ENCODE assay signal across 10 mouse cellular contexts in the genomic region with DNA sequence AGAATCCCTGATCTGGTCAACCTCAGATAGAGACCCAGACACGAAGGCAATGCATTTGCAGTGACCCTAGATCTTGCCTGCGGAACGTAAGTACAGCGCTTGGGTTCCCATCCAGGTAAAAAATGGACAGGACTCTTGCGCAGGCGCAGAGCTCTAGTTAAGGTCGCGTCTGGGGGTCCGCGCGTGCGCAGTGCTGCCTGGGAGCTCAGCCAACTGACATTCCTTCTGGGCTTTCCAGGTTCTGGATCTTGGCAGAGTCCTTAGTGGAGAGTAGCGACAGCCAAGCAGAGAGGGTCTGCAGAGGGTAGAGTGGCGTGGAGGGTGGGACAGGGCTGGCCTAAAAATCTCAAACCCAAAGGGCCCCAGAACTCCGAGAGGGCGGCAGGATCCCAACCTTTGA. TPM values are rescaled to one million over a fixed set of nuclear protein-coding genes. Genes with fewer than 3 reads are reported as not detected.
DNase-seq lines count a peak whose midpoint lies in the region; ATAC-seq lines count a peak whose summit lies in the region.
"Had no signal": no experiment of that assay in that cellular context is flagged by ENCODE, and none has a peak within 500 bp of the region (broad histone marks: within the 10 kb centered on the region; RNA-seq: fewer than 3 reads in every experiment).

No protein-coding gene starts in this region.

- H3K27me3 ChIP-seq in forebrain, embryonic 14.5 days (replicated peaks; ENCODE audit: control insufficient read depth, insufficient read depth, low read length): peaks cover 6% of the 10 kb centered on the region; the same call in 1 of the 2 replicates

- no peak overlapping the region for H3K9ac ChIP-seq in forebrain, embryonic 14.5 days (ENCODE audit: low read length)

- peaks cover 4% of the 10 kb centered on the region; the same call in 1 of the 2 replicates for H3K4me1 ChIP-seq in forebrain, embryonic 14.5 days (ENCODE audit: control insufficient read depth, insufficient read depth, low read length)
- H3K4me1 ChIP-seq: megakaryocyte, embryonic 14.5 days had no signal

- H3K4me3 ChIP-seq in forebrain, embryonic 14.5 days (ENCODE audit: low read depth, low read length): peak overlapping the region; percentile 11; the same call in 1 of the 2 replicates
- H3K4me3 ChIP-seq: megakaryocyte, embryonic 14.5 days had no signal

- peak overlapping the region; percentile 39 for H3K4me2 ChIP-seq in forebrain, embryonic 14.5 days (ENCODE audit: low read length)

- H3K9me3 ChIP-seq in forebrain, embryonic 14.5 days (replicated peaks; ENCODE audit: control insufficient read depth, low read length): no peaks in the 10 kb centered on the region

- H3K36me3 ChIP-seq in forebrain, embryonic 14.5 days (ENCODE audit: control insufficient read depth, insufficient read depth, low read length): no peaks in the 10 kb centered on the region
- H3K36me3 ChIP-seq: G1E had no signal

- peak; percentile 37; the same call in 1 of the 2 replicates for ATAC-seq in forebrain, embryonic 14.5 days
- no peak for ATAC-seq in granulocyte monocyte progenitor cell, adult 5-6 weeks (replicated peaks; ENCODE audit: poor library complexity, severe bottlenecking)

- peak; percentile 65 to 68 for DNase-seq in left cerebral cortex, adult 18-20 months (ENCODE audit: low spot score in 2 of 2)
- DNase-seq in left cerebral cortex, adult 11 months (ENCODE audit: low spot score): no peak
- DNase-seq in forebrain, embryonic 14.5 days (ENCODE audit: low spot score): peak; percentile 87
- peak; percentile 54 to 63 for DNase-seq in left cerebral cortex, adult 8-10 months (ENCODE audit: low spot score in 2 of 2)
- peak; percentile 73 for DNase-seq in retina, postnatal 1 day
- DNase-seq in natural killer cell, adult 2 months (ENCODE audit: low spot score in 2 of 2): no peak
- DNase-seq in ovary, postnatal 36 days (ENCODE audit: low spot score): no peak

- 21% methylated on average over 16 of the region's 16 CpGs for WGBS in forebrain, embryonic 14.5 days

- H3K27ac ChIP-seq in forebrain, embryonic 14.5 days (ENCODE audit: low read depth, low read length): 0 out of 2 replicates have a peak overlapping the region, but pooled peaks have one; percentile 2

RNA-seq across cellular contexts. Expression of a gene that starts 41.9 kb away (rescaled TPM):
- 1 to 10 TPM; 4.2 to 4.6 TPM for total RNA-seq in left cerebral cortex, adult 18-20 months (2021)
- 0.30 and 1.6 TPM in 2 replicates for polyA plus RNA-seq in forebrain, embryonic 14.5 days (2014; fragmentation: Nextera tagmentation; extraction: Ambion mirVana)
- total RNA-seq in left cerebral cortex, adult 8-10 months (2022): 1 to 10 TPM; 3.0 to 6.3 (median 4.0) TPM
- total RNA-seq in granulocyte monocyte progenitor cell, adult 5-6 weeks (2014; fragmentation: Nextera tagmentation): not detected in 2 replicates
- total RNA-seq in granulocyte monocyte progenitor cell, adult 5-6 weeks (2017): not detected in 2 replicates
- polyA plus RNA-seq: G1E had no signal

RNA-seq across cellular contexts. Expression of a gene that starts 47.0 kb away (rescaled TPM):
- total RNA-seq in left cerebral cortex, adult 18-20 months (2021): under 1 TPM in 1 of 2 experiments, not detected in 1; 0.35 TPM
- 0.28 and 0.41 TPM in 2 replicates for polyA plus RNA-seq in forebrain, embryonic 14.5 days (2014; fragmentation: Nextera tagmentation; extraction: Ambion mirVana)
- under 1 TPM; 0.14 to 0.51 (median 0.26) TPM for total RNA-seq in left cerebral cortex, adult 8-10 months (2022)
- total RNA-seq in granulocyte monocyte progenitor cell, adult 5-6 weeks (2014; fragmentation: Nextera tagmentation): not detected in 2 replicates
- total RNA-seq in granulocyte monocyte progenitor cell, adult 5-6 weeks (2017): not detected in 2 replicates
- polyA plus RNA-seq: G1E had no signal

RNA-seq across cellular contexts. Expression of a gene that starts 59.4 kb away (rescaled TPM):
- total RNA-seq in left cerebral cortex, adult 18-20 months (2021): 1 to 10 TPM in 1 of 2 experiments, under 1 TPM in 1; 0.56 to 1.2 TPM
- polyA plus RNA-seq in forebrain, embryonic 14.5 days (2014; fragmentation: Nextera tagmentation; extraction: Ambion mirVana): 3.3 and 3.4 TPM in 2 replicates
- 1 to 10 TPM; 1.2 to 2.4 (median 1.5) TPM for total RNA-seq in left cerebral cortex, adult 8-10 months (2022)
- not detected in 2 replicates for total RNA-seq in granulocyte monocyte progenitor cell, adult 5-6 weeks (2014; fragmentation: Nextera tagmentation)
- not detected in 2 replicates for total RNA-seq in granulocyte monocyte progenitor cell, adult 5-6 weeks (2017)
- polyA plus RNA-seq: G1E had no signal

Comparison
In these comparisons a context has a peak if more than half of its experiments do, and no peak if none do; other contexts are left out.
1. DNase-seq: peak in left cerebral cortex, adult 18-20 months (2 of 2), forebrain, embryonic 14.5 days (single experiment), left cerebral cortex, adult 8-10 months (2 of 2) and retina, postnatal 1 day (single experiment); none in left cerebral cortex, adult 11 months (single experiment), natural killer cell, adult 2 months (0 of 2) and ovary, postnatal 36 days (single experiment).